Mouse (Mus musculus) retina, postnatal 7 days (tissue): ENCODE results near the gene Elf2.

Experiments used
- DNase-seq: peaks from one replicate; pipeline ENCODE4 v3.0.0-alpha.2; 2012; ENCODE audit warnings: low read depth, low spot score

Elf2 gene

GRCm38 (mm10) chr3:51278433-51278832 lies 62.0 kb downstream of the Elf2 start:
- no peak for DNase-seq

- peak; percentile 78 for DNase-seq
Observed at GRCm38 (mm10) chr3:51277201-51278150, 63.0 kb downstream of the Elf2 start.

- no peak for DNase-seq
Observed at GRCm38 (mm10) chr3:51276421-51277111, 63.9 kb downstream of the Elf2 start.

GRCm38 (mm10) chr3:51275956-51276398 lies 64.5 kb downstream of the Elf2 start:
- DNase-seq: peak; percentile 95

- DNase-seq: no peak
Observed at GRCm38 (mm10) chr3:51270069-51270817, 70.2 kb downstream of the Elf2 start.

GRCm38 (mm10) chr3:51268434-51268833 lies 72.0 kb downstream of the Elf2 start:
- no peak for DNase-seq

GRCm38 (mm10) chr3:51262942-51263341 lies 77.5 kb downstream of the Elf2 start:
- DNase-seq: no peak

GRCm38 (mm10) chr3:51258070-51258469 lies 82.4 kb downstream of the Elf2 start:
- no peak for DNase-seq

GRCm38 (mm10) chr3:51256450-51256849 lies 84.0 kb downstream of the Elf2 start:
- DNase-seq: no peak

- DNase-seq: no peak
Observed at GRCm38 (mm10) chr3:51254784-51255183, 85.7 kb downstream of the Elf2 start.

GRCm38 (mm10) chr3:51252689-51253402 lies 87.6 kb downstream of the Elf2 start:
- no peak for DNase-seq

GRCm38 (mm10) chr3:51252223-51252622 lies 88.2 kb downstream of the Elf2 start:
- DNase-seq: no peak

GRCm38 (mm10) chr3:51251057-51251456 lies 89.4 kb downstream of the Elf2 start:
- DNase-seq: no peak

GRCm38 (mm10) chr3:51249866-51250265 lies 90.6 kb downstream of the Elf2 start:
- DNase-seq: no peak

- no peak for DNase-seq
Observed at GRCm38 (mm10) chr3:51249460-51249859, 91.0 kb downstream of the Elf2 start.

- no peak for DNase-seq
Observed at GRCm38 (mm10) chr3:51248600-51248999, 91.9 kb downstream of the Elf2 start.

- DNase-seq: no peak
Observed at GRCm38 (mm10) chr3:51247704-51248103, 92.8 kb downstream of the Elf2 start.

- no peak for DNase-seq
Observed at GRCm38 (mm10) chr3:51239541-51239940, 100.9 kb downstream of the Elf2 start.

GRCm38 (mm10) chr3:51238515-51238914 lies 101.9 kb downstream of the Elf2 start:
- no peak for DNase-seq

GRCm38 (mm10) chr3:51234752-51235055 lies 105.8 kb downstream of the Elf2 start:
- DNase-seq: no peak
